Mouse (Mus musculus) heart, adult 9 months (tissue): Measurements from ENCODE around the gene Nlrp10.

Source experiments
- DNase-seq, 2 experiments: peaks; one replicate each; pipeline ENCODE4 v3.0.0; 2022; ENCODE audit warnings: low spot score in 2 of 2

Gene Nlrp10

DNA sequence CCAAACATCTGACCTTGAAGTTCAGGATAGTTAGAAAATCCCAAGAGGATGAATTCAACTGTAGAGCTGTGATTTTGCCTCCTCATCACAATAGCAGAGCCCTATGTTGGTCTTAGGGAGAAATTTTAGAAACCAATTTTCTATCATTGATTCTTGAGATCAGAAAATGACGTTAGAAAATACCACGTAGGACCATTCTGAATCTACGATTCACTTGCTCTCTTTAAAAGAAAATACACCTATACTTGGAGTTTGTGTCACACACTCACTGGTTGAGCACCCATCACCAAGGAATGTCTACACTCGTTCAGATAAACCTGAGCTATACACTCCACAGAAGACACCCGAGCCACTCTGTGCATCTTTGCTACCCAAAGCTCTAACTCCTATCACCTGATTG is 35.7 kb downstream of the Nlrp10 start, which contains the start of gene Olfr519:
Gene Olfr519 (minus strand): TSS at position 101 of the 400 bp plus-strand sequence.
- no peak for DNase-seq

DNA sequence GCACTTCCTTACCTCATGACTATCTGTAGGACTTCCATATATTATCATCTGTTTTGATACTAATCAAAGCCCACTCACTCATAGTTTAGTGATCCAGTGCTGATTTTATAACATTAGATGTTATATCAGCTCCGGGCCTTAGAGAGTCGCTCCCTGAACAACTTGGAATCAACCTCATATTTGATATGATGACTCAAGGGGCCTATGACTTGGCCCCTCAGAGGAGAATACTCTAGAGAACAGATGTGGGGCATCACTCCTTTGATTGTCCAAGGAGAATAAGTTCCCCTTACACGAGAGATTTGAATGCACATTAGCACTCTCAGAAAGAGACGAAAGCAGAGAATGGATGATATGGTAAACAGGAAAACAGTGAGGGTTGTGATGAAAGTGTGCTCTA is 45.1 kb downstream of the Nlrp10 start, which contains the start of gene Olfr518:
Gene Olfr518 (minus strand): TSS at position 101 of the 400 bp plus-strand sequence.
- no peak for DNase-seq

DNA sequence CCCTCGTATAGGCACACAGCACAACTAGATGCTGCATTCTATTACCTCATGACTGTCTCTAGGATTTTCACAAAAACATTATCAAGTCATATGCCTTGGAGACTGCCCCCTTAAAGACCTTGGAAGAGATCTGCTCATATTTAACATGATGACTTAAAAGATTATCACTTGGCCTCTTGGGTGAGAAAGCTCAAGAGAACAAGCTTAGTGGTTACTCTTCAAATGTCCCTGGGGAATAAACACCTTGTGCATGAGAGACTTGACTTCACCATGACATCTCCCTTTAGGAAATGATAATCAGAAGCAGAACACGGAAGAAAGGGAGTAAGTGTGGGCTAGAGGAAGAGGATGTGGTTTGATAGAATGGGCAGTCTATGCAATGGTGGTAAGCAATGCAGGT is 57.7 kb downstream of the Nlrp10 start, which contains the start of gene Olfr517:
Gene Olfr517 (minus strand): TSS at position 101 of the 400 bp plus-strand sequence.
- DNase-seq: no peak
